Mouse (Mus musculus): ENCODE data around the gene Cela3b.

- TF ChIP-seq CTCF (IDR thresholded peaks at IDR 0.05; ENCODE audit: low read depth, low read length) (no peak), GATA1 (IDR thresholded peaks at IDR 0.05; ENCODE audit: borderline replicate concordance, low read length) (no peak), POLR2AphosphoS5 (IDR thresholded peaks at IDR 0.05; ENCODE audit: insufficient replicate concordance, low read depth, low read length) (no peak), TAL1 (conservative IDR thresholded peaks at IDR 0.05; ENCODE audit: low read depth, low read length) (no peak)
Observed at GRCm38 (mm10) chr4:137405571-137405970, 24.8 kb downstream of the Cela3b start.

All from G1E (cell line).